Mouse (Mus musculus) stomach, adult 2 months (tissue): ENCODE measurements around the gene Lce1d. TPM values are rescaled to one million over a fixed set of nuclear protein-coding genes. Genes with fewer than 3 reads are reported as not detected.

Experiments
- polyA plus RNA-seq: library from polyadenylated mRNA; depleted of rRNA; stranded (reverse); fragments of >200 nt; gene quantifications from 2 replicates; pipeline ENCODE4 v1.2.3, GENCODE M21; 2012; rRNA removed

Gene Lce1d
- 105 and 245 TPM in 2 replicates for polyA plus RNA-seq

DNA sequence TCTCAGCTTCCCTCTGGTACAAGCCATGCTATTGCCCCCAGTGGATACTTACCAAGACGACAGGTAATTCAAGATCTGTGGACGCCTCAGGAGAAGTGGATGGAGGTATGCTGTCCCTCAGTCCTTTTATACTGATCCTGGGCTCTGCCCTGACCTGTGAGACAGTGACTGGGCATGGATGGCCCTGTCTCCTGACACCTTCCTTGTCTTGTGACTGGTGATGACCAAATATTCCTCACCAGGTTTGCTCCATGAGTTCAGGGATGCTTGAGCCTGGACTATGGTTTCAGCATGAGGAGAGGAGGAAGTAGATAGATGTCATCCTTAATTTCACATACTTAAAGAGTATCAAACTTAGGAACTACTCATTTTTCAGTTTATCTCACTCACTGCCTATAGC, at the start of gene Lce1d:
Gene Lce1d (minus strand): TSS at position 101 of the 400 bp plus-strand sequence.

DNA sequence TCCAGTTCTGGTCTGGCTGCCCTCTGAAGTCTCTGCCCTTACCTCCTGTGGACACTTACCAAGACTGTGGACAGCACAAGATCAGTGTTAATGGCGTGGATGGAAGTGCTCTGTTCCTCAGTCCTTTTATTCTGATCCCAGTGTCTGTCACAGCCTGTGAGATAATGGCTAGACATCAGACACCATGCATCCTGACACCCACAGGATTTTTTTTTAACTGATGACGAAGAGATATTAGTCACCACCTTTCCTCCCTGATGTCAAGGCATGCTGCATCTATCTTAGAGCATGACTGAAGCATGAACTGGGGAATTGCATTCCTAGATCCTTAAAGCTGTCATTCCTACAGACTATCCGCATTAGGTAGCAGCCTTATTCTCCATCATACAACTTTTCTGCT, 33.2 kb upstream of the Lce1d start, which contains the start of gene Lce1f:
Gene Lce1f (minus strand): TSS at position 101 of the 400 bp plus-strand sequence.

DNA sequence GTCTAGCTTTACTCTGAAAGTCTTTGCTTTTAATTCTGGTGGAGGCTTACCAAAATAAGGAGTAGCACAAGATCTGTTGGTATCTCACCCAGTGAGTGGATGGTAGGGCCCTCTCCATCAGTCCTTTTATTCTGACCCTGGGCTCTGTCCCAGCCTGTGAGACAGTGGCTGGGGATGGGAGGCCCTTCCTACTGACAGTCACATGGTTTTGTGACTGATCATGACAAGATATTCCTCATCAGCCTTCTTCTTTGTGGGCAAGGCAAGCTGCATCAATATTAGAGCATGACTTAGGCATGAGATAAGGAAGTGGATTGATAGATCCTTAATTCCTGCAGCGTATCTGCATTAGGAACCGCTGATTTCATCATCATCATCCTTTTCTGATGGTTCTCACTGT, 22.0 kb upstream of the Lce1d start, which contains the start of gene Lce1e:
Gene Lce1e (minus strand): TSS at position 101 of the 400 bp plus-strand sequence.

DNA sequence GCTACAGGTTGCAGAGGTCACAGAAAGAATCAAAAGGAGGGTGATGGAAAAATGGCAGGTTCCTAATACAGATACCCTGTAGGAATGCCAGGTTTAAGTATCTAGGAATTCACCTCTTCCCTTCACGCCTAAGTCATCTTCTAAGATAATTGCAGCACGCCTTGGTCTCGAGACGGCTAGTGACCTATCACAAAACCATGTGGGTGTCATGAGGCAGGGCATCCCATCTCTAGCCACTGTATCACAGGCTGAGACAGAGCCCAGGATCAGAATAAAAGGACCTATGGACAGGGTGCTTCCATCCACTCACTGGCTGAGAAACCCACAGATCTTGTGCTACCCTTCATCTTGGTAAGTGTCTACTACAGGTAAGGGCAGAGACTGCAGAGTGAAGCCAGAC, 8.1 kb downstream of the Lce1d start, which contains the start of gene Lce1c:
Gene Lce1c (plus strand): TSS at position 301 of the 400 bp plus-strand sequence.

DNA sequence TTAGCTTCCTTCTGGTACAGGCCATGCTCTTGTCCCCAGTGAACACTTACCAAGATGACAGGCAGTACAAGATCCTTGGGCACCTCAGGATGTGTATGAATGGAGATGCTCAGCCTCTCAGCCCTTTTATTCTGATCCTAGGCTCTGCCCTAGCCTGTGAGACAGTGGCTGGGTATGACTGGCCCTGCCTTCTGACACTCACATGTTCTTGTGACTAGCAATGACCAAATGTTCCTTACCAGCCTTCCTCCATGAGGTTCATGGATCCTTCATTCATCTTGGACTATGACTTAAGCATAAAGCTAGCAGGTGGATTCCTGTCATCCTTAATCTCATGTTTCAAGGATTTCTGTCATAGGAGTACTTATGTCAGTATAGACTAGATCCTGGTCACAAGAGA, 16.8 kb downstream of the Lce1d start, which contains the start of gene Lce1a2:
Gene Lce1a2 (minus strand): TSS at position 101 of the 400 bp plus-strand sequence.

DNA sequence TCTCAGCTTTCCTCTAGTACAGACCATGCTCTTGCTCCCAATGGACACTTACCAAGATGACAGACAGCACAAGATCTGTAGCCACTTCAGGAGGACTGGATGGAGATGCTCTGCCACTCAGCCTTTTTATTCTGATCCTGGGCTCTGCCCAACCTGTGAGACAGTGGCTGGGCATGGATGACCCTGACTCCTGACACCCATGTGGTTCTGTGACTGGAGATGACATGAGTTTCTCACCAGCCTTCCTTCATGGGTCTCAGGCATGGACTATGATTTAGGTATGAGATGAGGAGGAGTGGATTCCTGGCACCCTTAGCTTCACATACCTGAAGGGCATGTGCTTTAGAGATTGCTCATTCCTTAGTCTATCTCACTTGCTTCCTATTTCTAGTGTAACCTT, 30.2 kb downstream of the Lce1d start, which contains the start of gene Lce1b:
Gene Lce1b (minus strand): TSS at position 101 of the 400 bp plus-strand sequence.

DNA sequence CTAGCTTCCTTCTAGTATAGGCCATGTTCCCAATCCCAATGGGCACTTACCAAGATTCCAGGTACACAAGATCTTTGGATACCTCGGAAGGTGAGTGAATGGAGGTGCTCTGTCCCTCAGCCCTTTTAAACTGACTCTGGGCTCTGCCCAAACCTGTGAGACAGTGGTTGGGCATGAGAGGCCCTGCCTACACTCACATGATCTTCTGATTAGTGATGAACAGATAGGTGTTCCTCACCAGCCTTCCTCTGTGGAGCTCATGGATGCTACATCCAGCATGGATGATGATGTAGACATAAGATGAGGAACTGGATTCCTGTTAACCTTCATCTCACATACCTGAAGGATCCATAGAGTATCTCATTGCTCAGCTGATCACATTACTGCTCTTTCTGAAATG, 38.8 kb downstream of the Lce1d start, which contains the start of gene Lce1a1:
Gene Lce1a1 (minus strand): TSS at position 101 of the 400 bp plus-strand sequence.

Other genes with a start within 250 kb of the Lce1d start
- 22.3 and 23.6 TPM in 2 replicates for gene Sprr1b, start 248.4 kb downstream of the Lce1d start, polyA plus RNA-seq
- gene Sprr3, start 228.5 kb downstream of the Lce1d start, polyA plus RNA-seq: 1,016 and 1,618 TPM in 2 replicates
- 608 and 748 TPM in 2 replicates for gene Sprr1a, start 201.3 kb downstream of the Lce1d start, polyA plus RNA-seq
- not detected in 2 replicates for gene Sprr4, start 186.7 kb downstream of the Lce1d start, polyA plus RNA-seq
- gene 2310046K23Rik, start 152.7 kb downstream of the Lce1d start, polyA plus RNA-seq: 0.13 and 0.28 TPM in 2 replicates
- gene Ivl, start 113.5 kb downstream of the Lce1d start, polyA plus RNA-seq: 1.8 and 2.7 TPM in 2 replicates
- gene Smcp, start 98.2 kb downstream of the Lce1d start, polyA plus RNA-seq: not detected in 2 replicates
- 2.9 and 3.0 TPM in 2 replicates for gene 2210017I01Rik, start 79.7 kb downstream of the Lce1d start, polyA plus RNA-seq
- gene Lce6a, start 65.5 kb downstream of the Lce1d start, polyA plus RNA-seq: 0.77 and 3.0 TPM in 2 replicates
- gene Lce1a1, start 38.9 kb downstream of the Lce1d start, polyA plus RNA-seq: 113 and 390 TPM in 2 replicates
- gene Lce1b, start 30.3 kb downstream of the Lce1d start, polyA plus RNA-seq: 117 and 331 TPM in 2 replicates
- gene Lce1a2, start 16.9 kb downstream of the Lce1d start, polyA plus RNA-seq: 97.3 and 328 TPM in 2 replicates
- 108 and 297 TPM in 2 replicates for gene Lce1c, start 8.0 kb downstream of the Lce1d start, polyA plus RNA-seq
- gene Lce1e, start 21.9 kb upstream of the Lce1d start, polyA plus RNA-seq: 50.9 and 159 TPM in 2 replicates
- 83.4 and 310 TPM in 2 replicates for gene Lce1f, start 33.1 kb upstream of the Lce1d start, polyA plus RNA-seq
- 0.45 and 1.1 TPM in 2 replicates for gene Gm38119, start 51.9 kb upstream of the Lce1d start, polyA plus RNA-seq
- 41.5 and 134 TPM in 2 replicates for gene Lce1g, start 65.1 kb upstream of the Lce1d start, polyA plus RNA-seq
- 63.4 and 161 TPM in 2 replicates for gene Lce1h, start 77.9 kb upstream of the Lce1d start, polyA plus RNA-seq
- 70.5 and 204 TPM in 2 replicates for gene Lce1i, start 91.7 kb upstream of the Lce1d start, polyA plus RNA-seq
- gene Lce1j, start 103.3 kb upstream of the Lce1d start, polyA plus RNA-seq: 58.0 and 193 TPM in 2 replicates
- gene Lce1k, start 120.7 kb upstream of the Lce1d start, polyA plus RNA-seq: 34.9 and 89.6 TPM in 2 replicates
- gene Kprp, start 140.0 kb upstream of the Lce1d start, polyA plus RNA-seq: 21.1 and 65.4 TPM in 2 replicates
- gene Lce1l, start 164.1 kb upstream of the Lce1d start, polyA plus RNA-seq: 33.4 and 88.8 TPM in 2 replicates
- gene 2310050C09Rik, start 183.0 kb upstream of the Lce1d start, polyA plus RNA-seq: 17.7 and 52.2 TPM in 2 replicates
- 68.7 and 136 TPM in 2 replicates for gene Lce3a, start 239.0 kb upstream of the Lce1d start, polyA plus RNA-seq
- gene Lce3b, start 245.8 kb upstream of the Lce1d start, polyA plus RNA-seq: 78.3 and 161 TPM in 2 replicates